Mouse (Mus musculus): ENCODE data around the gene Prkar1a.

The Prkar1a gene

DNA sequence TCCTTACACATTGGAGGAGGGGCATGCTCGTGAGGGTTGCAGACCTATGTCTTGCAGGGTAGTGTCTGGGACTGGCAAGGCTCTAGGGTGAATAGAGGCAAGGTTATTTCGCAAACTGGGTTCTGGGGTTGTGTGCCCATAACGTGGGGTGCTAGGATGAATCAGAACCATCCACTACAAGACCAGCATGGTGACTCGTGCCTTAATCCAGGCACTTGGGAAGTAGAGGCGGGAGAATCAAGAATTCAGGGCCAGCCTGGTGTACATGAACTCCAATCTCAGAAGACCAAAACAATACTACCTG, 22.8 kb downstream of the Prkar1a start:
- CTCF ChIA-PET: no interaction called here

GRCm38 (mm10) chr11:109672396-109672795, 23.2 kb downstream of the Prkar1a start:
- CTCF ChIA-PET: interaction anchor here (0.6 kb wide), 1 partner anchor 21 kb away, joined by 3 read pairs; no protein-coding TSS in a partner anchor

DNA sequence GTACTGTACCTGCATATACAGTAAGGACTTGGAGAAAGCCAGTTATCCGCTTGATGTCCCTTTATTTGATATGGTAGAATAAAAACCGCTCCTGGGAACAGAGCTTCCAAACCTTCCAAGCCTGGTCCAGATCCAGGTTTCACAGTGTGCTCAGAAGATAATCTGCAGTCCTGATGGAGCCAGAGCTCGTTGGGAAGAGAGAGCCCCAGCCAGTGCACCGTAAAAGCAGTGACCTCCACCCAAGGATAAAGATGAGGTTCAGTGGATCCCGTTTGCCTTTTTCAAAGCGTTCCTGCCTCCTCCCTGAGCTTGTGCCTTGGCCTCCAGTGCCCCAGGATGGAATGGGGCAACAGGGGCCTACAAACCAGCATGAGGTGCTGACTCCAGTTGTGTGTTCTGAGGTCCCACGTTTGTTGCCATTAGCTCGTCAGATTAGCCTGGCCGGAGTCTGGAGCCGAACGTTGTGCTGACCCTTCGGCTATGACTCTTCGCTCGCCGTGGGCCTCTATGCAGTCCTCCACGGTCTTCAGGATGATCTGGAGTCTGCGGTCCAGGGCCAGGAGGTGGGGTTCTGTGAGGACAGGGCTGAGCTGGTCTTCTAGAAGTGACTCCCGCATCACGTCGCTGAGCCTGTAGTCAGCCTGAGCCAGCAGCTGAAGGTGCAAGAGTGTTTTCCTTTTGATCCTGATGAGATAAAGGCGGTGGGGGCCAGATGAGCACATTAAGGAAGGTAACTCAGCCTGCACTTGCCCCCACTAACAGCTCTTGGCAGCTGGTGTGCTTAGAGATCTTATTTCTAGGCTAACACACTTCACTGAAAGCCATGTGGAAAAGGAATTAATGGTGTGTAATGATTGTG, 23.9 kb downstream of the Prkar1a start:
- CTCF ChIA-PET: interaction anchor here (0.6 to 0.7 kb wide), 2 partner anchors 22 to 625 kb away, joined by 3 to 9 read pairs; no protein-coding TSS in a partner anchor

- CTCF ChIA-PET: interaction anchor here (0.7 kb wide), 1 partner anchor 624 kb away, joined by 9 read pairs; no protein-coding TSS in a partner anchor
Measured at GRCm38 (mm10) chr11:109673741-109674140, 24.5 kb downstream of the Prkar1a start.

DNA sequence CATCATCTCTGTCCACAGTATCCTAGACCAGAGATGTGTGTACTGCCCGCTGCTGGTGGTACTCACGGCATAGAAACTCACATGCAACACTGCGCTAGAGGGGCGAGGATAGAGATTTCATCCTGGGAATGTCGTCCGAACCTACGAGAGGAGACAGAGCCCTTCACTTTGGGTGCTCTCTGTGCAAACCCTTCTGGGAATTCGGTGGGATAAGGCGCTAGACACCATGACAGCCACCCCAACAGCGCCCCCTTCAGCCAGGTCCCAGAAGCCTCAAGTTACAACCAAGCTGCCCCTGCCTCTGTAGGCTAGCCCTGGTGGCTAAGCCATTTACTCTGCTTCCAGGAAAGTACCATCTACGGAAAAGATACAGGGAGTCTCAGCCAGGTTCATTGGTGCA, 25.3 kb downstream of the Prkar1a start:
- CTCF ChIA-PET: no interaction called here

GRCm38 (mm10) chr11:109675208-109675607, 26.0 kb downstream of the Prkar1a start:
- CTCF ChIA-PET: no interaction called here

DNA sequence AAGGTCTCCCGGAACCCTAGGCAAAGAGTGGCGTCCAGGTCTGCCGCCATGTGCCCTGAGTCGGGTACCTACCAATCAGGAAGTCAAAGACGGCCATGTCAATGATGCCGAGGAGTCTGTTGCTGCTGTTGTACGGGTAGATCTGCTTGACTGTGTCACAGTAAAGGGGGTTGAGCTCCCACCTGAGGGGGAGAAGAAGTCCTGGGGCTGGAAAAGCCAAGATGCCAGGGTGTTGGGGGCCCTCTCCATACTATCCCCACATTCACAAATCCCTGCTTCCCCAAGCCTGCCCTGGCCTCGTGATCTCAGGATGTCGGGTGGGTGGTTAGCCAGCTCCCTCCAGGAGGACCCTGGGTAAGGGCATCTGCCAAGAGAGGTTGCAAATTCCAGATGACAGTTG, 26.6 kb downstream of the Prkar1a start:
- CTCF ChIA-PET: no interaction called here

GRCm38 (mm10) chr11:109676621-109677373, 27.6 kb downstream of the Prkar1a start:
- CTCF ChIA-PET: interaction anchor here (0.7 kb wide), 1 partner anchor 806 kb away, joined by 3 read pairs; no protein-coding TSS in a partner anchor

DNA sequence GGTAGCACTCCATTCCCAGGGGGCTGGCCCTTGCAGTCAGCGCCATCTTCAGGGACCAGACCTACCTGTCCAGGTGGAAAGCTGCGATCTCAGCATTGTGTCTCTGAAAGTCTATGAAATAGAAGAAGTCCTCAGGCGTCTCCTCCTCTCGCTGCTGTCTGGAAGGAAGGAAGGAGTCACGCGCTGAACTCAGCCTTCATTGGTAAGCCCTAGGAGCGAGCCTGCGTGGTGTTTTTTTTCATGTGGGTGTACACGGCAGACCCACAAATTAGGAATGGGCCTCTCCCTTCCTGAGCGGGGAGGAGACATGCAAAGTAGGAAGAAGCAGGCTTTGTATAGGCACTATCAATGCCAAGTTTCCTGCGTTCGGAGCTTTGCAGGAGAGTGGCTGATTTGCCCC, 29.1 kb downstream of the Prkar1a start:
- CTCF ChIA-PET: no interaction called here

GRCm38 (mm10) chr11:109680934-109681333, 31.7 kb downstream of the Prkar1a start:
- CTCF ChIA-PET: interaction anchor here (0.6 kb wide), 1 partner anchor 182 kb away, joined by 3 read pairs; no protein-coding TSS in a partner anchor

DNA sequence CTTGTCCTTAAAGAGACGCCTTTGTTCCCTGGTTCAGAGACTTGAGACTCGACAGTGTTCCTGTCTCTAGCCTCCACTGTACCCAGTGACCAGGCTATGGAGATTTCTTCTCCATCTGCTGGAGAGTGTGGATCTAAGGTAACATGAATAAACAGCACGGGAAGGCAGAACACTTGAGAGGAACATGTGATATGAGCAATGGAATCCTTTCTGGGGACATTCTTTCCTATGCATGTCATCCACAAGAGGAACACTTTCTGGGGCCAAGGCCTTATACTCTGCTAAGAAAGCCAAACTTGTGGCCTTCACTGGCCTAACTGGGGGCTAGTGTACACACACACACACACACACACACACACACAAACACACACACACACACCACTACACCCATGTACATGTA, 32.4 kb downstream of the Prkar1a start:
- CTCF ChIA-PET: interaction anchor here (0.6 kb wide), 1 partner anchor 181 kb away, joined by 3 read pairs; no protein-coding TSS in a partner anchor

DNA sequence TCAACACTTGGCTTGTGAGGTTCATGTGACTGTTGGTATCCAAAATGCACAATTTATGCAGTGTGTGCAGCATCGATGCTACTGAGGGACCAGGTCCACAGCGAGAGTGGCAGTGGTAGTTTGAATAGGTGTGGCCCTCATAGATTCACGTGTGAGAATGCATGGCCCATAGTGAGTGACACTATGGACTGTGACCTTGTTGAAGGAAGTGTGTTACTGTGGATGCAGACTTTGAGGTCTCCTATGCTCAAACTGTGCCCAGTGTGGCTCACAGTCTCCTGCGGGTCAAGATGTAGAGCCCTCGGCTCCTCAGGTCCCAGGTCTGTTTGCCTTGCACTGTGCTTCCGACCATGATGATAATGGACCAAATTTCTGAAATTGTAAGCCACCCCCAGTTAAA, 33.0 kb downstream of the Prkar1a start:
- CTCF ChIA-PET: no interaction called here

- CTCF ChIA-PET: no interaction called here
Measured at GRCm38 (mm10) chr11:109689539-109689938, 40.3 kb downstream of the Prkar1a start.

DNA sequence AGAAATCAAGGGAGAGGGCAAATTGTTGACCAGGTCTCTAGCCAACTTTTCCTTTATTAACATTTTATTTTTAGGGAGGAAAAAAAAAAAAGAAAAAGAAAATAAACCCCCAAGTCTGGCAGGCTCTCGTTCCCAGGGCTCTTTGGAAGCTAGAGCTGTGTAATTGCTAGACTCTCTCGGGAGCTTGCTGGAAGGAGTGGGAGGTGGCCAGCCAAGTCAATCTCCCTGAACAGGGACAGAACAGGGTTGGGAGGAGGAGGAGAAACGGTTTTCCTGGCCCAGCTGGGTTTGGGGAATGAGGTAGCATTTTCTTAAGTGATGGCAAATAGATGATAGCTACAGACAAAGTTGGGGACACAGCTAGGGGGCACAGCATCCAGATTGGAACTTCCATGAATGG, 43.5 kb downstream of the Prkar1a start:
- CTCF ChIA-PET: no interaction called here

DNA sequence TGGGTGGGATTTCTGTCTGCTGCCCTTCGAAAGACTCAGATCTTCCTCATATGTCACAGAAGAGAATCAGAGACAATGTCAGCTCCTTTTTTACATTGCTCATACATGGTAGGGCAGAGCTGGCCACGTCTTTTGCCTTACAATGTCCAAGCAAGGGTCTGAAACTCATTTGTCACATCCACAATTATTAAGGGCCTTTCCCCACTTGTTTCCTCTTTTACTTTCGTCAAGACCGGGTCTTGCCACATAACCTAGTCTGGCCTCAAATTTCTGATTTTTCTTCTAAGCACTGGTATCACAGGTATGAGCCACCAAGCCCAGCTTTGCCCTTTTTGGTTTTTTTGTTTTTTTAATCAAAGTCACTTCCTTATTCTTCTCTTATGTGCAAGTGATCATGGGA, 47.3 kb downstream of the Prkar1a start:
- CTCF ChIA-PET: no interaction called here

GRCm38 (mm10) chr11:109697089-109697643, 48.0 kb downstream of the Prkar1a start:
- CTCF ChIA-PET: no interaction called here

DNA sequence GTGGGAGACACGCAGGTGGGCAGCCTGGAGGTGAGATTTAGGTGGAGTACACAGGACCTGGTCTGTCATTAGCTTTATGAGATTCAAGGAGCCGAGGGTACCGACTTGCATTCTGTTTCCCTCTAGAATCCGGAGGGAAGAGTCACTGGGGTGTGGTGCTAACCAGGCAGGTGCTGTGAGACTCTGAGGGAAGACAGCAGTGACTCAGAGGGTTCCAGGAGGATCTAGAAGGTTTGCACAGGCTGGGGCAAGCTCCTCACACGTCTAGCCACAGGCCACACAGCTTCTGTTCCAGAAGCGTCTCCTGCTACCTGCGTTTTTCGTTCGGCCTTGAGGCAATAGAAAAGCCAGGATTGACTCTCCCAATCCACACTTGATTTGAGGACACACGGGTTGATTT, 49.5 kb downstream of the Prkar1a start:
- CTCF ChIA-PET: no interaction called here

- CTCF ChIA-PET: no interaction called here
Measured at GRCm38 (mm10) chr11:109699784-109700183, 50.6 kb downstream of the Prkar1a start.

- CTCF ChIA-PET: no interaction called here
Measured at GRCm38 (mm10) chr11:109700761-109701160, 51.6 kb downstream of the Prkar1a start.

DNA sequence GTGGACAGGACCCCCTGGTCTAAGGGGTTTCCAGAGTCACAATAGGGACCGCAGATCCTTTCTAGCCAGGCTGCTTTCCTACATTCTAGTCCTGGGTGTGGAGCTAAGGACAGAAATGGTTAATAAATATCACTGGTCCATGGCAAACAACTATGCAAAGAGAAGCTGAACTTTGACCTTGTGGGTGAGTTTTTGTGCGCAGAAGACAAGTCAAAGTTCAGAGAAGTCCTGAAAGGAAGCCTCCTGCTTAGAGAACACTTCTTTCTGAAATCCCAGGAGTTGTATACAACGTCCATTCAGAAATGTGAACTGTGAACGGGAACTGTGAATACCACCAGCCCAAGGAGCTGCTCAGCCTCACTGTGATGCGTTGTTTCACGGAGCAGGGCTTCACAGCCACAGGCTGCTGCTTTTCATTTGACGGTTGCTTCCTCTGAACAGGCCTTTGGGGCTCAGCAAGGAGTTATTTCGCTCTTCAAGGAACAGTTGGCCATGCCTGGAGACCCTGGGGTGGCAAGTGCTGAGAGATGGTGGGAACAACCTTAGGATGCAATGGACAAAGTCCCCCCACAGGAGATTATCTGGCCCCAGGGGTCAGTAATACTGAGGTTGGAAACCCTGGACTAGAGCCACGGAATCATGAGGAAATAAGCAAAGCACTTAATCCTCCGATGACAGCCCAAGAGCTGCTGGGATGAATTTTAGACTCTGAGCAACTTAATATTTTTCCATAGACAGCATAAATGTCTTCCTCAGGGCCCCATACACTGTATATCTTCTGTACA, 53.0 kb downstream of the Prkar1a start:
- CTCF ChIA-PET: no interaction called here

GRCm38 (mm10) chr11:109703845-109704244, 54.6 kb downstream of the Prkar1a start:
- CTCF ChIA-PET: no interaction called here

All from spleen, embryonic (tissue).